Mouse (Mus musculus) inflammation-experienced regulatory T-cells, adult 6 months (primary cell): ENCODE measurements around the gene Psd4. TPM values are rescaled to one million over a fixed set of nuclear protein-coding genes. Genes with fewer than 3 reads are reported as not detected.

ENCODE experiments used
- ATAC-seq: one replicate; pipeline ENCODE4 v1.8.0; 2017
- polyA plus RNA-seq, 3 experiments: library from polyadenylated mRNA; unstranded; fragments of 100-300 nt; shearing (Covaris generic); gene quantifications; one replicate each; pipeline ENCODE4 v1.2.1; 2017

The Psd4 gene
- polyA plus RNA-seq, 3 experiments from 2014 or later: 85.2 to 93.8 (median 89.3) TPM

DNA sequence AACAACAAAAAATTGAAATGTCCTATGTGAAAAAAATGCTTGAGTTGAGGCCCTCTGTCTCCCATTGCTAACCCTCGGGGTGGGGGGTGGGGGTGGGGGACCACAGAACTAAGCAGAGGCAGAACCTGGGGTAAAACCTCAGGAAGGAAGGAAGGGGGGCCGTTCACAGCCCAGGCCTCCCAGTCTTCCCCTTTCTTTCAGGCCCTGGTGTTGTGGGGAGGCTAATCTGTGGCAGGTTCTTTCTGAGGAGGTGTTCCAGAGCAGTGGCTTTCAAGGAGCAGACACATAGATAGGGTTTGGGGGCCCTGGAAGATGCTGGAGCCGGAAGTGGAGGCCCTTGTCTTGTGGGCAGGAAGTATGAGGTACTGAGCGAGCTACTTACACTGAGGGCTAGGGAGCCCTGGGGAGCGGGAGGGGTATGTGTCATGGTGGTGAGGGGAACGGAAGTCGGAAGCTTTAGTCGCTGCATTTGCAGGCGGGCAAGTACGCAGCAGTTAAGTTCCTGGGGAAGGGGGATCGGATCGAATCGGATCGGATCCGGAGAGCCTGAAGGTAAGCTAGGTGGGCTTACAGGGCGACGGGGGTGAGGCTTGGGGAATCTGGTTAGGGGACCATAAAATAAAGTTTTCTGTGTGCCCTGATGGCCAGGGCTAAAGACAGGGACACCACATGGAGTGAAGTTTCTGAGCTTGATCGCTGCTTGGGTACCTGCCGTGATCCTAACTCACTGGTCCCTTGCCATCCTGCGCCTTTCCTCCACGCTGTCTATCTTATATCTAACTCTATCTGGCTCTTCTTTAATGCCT lies 19.0 kb downstream of the Psd4 start:
- peak; percentile 80 for ATAC-seq

DNA sequence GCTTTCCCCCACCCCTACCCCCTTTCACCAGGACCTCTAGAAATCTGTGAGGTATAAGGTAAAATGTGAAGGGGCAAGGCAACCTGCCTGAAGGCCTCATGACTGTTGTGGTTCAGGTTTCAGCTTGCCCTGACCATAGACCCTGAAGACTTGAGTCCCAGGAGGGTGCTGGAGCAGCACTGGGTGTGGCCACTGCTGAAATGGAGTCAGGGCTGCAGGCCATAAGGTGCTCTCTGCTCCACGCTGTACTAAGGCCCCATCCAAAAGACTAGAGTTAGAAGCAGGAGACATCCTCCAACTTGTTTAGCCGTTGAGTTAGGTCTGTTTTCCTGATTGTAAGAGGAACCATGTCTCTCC lies 19.6 kb downstream of the Psd4 start:
- no peak for ATAC-seq

DNA sequence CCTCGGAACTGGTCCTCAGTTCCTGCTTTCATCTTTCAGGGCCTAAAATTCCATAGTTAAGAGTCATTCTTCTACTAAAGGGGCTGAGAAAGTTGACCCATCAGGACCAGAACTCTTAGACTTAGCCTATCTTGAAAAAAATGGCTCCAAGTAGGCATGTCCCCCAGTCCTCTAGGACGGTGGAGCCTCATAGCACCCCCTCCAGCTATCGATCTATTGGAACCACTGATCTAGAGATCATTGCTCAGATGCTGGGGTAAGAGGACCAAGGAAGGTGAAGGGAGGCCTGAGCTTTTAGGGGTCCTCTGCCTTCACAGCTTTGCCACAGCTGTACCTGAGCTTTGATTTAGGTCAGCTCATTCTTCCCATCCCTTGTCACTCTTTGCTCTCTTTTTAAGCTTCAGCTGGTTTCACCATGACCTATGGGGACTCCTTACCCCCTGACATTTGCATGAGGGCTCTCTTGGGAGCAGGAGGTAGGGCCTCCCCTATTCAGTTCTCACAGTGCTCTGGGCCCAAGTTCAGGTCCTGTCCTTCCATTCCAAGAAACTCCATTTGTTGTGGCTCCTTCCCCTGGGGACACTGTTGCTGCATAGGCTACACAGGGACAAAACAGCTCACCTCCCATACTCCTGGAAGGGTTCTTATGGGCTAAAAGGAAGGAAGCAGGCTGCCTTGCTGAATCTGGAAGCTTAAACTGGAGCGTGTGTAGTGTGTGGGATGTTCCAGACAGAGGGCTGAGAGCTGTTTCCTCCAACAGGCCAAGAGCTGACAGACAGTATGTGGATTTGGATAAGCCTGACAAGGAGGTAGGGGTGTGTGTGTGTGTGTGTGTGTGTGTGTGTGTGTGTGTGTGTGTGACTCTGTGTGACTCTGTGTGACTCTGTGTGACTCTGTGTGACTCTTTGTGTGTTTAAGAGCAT lies 20.2 kb downstream of the Psd4 start:
- no peak for ATAC-seq

DNA sequence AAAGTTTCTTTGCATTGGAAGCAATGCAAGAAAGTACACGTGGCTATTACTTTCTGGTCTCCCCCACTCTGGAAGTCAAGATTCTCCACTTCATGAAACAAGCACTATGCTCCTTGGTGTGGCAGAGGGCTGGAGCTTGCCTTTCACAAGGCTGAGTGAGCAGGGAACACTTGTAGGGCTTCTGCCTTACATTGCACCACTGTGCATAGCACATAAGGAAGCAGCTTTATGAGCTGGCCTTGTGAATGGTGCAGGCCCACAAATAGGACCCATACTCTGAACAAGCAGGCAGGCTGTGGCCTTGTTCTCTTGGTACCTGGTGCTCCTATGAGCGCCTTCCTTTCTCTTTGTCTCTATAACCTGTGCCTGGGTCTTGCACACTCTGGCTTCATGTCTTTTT lies 25.9 kb downstream of the Psd4 start:
- no peak for ATAC-seq

DNA sequence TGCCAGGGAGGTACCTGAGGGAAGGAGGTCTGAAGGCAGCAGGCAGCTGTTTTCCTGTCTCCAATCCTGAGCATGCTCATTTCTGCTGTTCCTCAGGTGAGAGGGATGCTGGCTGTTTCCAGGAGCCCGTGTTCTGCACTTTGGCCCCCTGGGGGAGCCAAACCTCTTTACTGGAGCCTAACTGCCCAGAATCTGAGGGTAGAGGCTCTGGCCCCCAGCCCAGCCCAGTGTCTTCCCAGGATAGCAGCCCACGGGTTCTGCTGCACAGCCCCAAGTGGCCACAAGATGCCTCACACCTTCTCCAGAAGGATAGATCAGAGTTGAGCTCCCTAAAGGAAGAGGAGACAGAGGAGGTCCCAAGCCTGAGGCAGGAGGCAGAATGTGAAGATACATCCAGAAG lies 29.7 kb downstream of the Psd4 start:
- ATAC-seq: no peak

DNA sequence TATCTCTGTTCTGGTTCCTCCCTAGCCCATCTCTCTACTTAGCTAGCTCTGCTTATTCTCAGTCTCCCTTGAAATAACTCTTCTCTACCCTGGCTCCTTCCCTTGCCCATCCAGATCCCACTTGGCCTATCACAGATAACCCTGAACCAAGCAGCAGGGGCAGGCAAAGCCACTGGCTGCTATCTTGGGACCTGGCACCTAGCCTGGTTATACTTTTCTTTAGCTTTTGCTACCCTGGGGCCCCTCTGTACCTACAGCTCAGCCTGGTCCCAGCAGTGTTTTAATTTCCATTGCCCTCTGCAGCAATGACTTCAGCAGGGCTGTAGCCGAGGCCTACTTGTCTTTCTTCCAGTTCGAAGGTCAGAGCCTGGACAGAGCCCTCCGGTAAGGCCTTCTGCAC lies 33.3 kb downstream of the Psd4 start:
- no peak for ATAC-seq

DNA sequence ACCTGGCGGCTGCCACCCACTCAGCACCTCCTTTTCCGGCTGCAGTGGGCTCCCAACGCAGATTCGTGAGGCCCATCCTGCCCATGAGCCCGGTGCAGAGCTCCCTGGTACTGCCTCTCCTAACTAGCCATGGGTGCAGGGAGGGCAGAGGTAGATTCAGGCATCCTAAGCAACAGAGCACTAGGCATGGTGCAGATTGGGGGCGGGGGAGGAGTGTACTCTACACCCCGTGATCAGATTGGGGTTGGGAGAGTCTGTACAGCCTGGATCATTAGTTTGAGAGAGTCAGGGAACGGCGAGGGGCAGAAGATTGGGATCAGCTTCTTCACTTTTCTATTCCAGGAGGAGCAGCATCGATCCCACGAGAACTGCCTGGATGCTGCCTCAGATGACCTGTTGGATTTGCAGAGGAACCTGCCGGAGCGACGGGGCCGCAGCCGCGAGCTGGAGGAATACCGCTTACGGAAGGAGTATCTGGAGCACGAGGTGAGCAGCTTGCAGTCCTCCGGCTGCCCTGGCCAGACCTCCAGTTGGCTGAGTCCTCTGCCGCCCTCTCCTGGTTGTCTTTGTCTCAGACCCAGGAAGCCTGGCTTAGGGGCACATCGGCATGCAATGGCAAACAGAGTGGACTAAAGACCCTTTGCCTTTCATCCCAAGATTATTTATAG lies 38.1 kb downstream of the Psd4 start:
- peak; percentile 27 for ATAC-seq

DNA sequence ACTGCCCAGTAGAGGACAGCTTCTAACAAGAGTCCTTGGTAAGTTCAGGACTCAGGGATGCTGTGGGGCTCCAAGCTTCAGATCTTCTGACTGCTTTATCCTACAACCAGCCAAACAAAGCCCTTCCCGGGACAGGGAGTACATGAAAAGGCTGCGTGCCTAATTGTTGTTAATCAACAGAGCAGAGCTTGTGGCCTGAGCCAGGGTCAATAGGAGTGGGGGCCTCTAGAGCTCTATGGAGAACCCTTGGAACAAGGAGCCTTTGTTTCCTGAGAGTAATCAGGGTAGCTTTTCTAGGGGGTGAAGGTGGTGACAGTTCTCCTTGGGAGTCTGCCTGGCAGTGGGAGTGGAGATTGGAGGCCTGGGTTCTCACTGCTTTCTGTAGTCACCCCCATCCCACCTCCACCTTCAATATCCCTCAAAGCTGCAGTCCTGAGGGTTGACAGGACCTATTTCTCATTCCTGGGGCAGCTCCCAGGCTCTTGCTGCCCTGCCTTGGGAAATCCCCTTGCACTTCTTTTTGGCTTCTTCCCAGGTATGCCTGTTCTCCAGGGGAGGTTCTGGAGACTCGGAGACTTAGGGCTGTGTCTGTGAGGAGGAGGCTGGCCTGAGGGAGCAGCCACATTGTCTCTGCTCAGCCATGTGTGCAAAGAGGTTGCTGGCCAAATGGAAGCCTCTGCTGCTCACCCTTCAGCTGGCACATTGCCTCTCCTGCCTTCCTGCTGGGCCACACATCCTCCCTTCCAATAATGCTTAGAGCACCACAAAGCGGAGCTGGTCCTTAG lies 40.5 kb downstream of the Psd4 start:
- no peak for ATAC-seq

DNA sequence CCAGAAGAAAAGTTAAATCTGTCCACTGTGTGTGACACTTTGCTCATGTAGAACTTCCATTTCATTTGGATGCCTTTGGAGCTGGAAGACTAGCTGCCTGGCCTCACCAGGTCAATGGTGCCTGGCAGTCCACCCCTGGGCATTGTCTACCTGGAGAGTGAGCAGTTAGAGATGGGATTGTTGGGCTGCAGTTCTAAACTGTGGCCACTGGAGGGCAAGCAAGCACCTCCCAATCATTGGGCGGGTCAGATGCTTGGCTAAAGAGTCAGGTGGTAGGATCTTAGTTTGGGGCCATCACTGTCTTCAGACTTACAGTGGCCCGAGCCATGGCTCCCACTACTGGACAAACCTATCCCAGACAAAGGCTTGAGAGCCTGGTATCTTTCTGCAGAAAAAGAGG lies 41.8 kb downstream of the Psd4 start:
- ATAC-seq: peak; percentile 71

DNA sequence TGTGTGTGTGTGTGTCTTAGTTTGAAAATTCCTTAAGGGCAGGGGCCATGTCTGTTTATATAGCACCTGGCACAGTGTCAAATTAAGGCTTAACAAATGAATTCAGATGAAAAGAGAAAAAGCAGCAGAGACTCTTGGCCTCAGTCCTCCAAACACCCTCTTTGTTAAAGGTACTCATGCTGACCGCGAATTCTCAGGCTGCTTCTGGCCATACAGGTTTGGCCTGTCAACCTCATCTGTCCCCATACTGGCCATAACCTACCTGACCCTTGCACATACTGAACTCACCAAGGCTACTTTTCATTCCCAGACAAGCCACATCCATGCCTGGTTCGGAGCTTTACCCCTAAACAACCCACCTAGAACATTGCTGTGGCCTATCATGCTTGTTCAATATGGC lies 45.8 kb downstream of the Psd4 start:
- no peak for ATAC-seq

DNA sequence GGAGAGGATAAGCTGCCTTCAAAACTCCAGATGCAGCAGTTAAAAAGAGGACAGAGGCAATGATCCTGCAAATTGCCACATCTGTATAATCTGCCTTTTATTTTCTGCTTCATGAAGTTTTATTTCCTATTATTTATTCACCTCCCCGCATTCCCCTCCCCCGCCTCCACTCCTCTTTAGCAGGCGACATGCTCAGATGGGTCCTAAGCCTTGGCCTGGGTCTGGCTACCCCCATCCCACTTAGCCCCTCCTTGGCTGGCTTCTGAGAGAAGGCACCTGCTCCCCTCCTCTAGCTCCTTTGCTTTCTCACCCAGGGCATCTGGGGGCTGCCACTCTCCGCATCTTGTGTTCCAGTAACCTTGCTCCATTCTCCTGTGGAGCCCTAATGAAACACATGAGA lies 46.3 kb downstream of the Psd4 start:
- ATAC-seq: no peak

DNA sequence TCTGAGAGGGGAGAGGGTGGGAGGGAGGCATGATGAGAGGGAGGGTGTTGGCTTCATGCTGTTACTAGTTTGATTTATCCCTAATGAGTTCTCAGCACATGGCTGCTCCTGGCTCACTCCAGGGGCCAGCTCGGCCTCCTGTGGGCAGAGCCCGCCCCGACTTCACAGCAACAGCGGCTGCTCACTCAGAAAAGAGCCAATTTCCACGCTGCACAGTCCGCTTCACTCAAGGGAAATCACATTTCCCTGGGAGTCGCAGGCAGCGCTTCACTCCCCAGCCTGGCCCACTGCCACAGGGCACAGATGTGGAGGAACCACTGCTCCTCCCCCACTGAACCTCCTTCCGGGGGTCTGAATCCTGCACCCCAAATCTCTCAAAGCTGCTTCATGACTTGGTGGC lies 49.3 kb downstream of the Psd4 start:
- no peak for ATAC-seq

DNA sequence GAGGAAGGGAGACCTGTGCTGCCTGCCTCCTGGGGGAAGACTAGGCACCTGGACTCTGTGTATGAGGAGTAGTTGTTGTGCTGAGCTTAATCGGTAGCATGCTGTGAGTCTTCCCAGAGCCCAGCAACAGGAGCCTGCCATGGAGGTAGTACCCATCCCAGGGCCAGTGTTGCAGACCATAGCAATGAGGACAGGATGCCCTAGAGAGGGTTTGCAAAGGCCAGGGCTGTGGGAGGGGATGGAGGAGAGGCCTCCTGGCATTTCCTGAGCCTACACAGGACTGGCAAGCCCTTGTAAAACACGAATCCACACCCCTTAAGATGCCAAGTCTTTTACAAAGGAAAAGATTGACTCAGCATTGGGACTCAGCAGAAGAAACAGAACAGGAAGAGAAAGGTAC lies 49.7 kb downstream of the Psd4 start:
- no peak for ATAC-seq

DNA sequence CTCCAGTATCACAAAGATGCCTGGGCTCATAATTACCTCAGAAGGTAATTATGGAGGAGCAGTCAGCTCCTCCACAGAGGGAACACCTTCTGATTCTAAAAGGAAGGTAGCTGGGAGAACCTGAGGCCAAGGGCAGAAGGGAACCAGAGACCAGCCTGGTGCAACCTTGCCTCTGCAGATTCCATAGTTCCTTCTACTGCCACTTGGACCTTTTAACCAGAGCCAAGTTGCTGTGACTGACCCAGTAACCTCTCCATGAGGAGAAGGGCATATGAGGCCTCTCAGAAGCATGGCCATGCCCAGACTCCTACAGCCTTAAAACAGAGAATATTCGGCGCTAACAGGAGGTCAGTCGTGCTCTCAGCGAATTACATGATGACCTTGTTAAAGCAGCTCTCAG lies 50.2 kb downstream of the Psd4 start:
- no peak for ATAC-seq

DNA sequence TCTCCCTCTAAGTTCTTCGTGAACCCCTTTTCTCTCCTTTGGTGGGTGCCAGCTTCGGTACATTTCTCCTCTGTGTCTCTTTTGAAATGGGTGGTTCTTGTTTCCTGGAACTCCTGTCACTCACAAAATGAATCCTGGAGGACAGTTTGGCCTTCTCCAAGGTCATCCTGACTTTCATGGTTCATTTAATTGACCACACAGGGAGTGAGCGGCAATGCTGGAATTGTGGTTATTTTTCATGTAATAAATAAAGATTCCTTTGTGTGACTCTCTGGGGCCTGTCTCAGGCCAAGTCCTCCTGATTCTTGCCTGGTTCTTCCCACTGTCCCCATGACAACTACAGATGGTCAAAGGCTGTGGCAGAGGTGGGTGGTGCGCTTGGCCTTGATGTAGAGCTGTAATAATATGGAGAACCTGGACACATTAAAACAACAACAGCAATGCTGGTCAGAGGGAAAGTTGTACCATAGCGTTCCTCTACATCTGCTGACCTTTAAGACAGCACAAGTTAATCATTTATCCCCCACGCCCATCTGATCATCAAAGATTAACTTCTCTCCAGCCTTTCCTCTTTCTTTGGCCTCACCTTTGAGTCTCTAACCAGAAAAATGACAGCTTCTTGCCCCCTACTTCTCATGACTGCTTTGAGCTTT lies 54.0 kb downstream of the Psd4 start:
- no peak for ATAC-seq

DNA sequence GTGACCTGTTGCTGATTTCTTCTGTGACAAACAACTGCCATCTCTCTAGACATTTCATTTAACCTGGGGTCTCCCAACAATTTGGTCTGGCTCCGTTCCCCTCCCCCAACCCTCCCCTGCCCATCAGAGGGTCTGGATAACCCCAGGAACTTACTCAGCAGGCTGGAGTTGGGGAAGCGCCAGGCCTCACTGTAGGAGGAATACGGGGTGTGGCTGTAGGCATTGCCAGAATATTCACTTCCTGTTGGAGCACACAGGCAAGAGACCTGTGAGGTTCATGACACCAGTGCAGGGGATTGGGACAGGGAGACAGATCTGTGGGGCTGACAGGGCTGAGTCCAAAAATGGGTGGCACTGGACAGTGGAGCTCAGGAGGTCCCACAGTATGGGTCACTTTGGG lies 55.4 kb downstream of the Psd4 start:
- no peak for ATAC-seq

DNA sequence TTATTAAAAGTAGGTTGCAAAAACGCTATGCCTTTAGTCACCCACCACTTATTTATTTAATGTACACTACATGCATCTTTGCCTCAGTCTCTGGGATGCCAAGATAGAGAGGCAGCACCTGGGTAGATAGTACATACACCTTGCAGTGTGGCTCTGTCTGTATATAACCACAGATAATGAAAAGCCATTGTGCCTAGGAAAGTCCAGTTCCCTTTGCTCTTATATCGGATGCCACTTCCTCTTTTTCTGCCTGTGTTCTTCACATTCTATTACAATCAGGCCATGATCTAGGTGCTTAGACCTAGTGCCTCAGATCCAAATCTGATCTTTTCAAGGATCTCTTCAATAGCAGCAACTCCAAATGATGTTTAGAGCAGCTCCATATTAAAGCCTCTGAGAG lies 58.2 kb downstream of the Psd4 start:
- ATAC-seq: no peak

DNA sequence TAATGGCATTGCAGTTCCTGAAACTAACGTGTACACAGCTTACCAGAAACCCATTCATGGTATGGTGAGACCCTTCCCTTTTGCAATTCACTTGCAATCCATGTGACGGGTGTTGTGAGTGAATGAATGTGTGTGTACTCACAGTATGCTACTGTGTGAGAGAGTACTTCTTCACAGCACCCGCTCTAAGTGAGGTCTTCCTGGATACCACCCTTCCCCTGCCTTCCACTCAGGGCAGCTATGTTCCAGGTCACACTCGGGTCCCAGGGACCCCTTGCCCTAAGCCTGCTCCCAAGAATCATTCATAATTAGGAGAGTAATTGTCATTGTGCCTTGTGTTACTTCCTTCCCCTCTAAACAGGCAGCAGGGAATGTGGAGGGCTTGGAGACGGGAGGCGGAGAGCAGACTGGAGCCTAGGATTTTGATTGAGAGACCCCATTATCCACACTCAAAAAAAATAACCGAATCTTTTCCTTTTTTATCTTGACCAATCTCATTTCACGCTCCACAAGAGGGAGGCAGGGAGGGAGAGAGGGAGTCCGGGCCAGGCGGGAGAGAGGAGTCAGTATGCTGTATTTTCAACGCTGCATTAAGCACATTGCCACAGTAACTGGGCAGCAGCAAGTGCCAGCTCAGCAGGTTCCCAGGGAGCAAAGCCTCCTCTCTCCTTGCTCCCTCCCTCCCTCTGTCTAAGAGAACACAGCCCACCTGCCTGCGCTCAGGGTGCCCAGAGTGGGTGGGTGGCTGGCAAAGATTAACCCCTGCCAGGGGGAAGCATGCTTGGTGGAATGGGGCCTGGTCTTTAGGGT lies 60.7 kb downstream of the Psd4 start:
- ATAC-seq: no peak

DNA sequence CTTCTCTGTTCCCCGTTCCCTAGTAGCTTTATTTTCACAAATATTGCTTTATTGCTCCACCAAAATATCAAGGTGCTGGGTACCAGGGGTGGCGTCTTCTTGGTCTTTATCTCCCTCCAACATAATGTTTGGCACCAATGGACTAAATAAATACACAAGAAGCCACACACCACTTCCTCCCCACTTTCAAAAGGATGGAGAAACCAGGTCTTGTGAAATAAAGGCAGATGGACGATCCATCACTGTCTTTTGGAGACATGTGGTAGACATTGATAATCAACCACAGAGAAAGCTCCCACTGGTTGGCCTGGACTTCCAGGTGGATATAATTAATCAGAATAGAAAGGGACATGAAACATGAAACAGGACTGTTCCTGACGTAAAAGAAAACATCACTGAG lies 62.4 kb downstream of the Psd4 start:
- no peak for ATAC-seq

DNA sequence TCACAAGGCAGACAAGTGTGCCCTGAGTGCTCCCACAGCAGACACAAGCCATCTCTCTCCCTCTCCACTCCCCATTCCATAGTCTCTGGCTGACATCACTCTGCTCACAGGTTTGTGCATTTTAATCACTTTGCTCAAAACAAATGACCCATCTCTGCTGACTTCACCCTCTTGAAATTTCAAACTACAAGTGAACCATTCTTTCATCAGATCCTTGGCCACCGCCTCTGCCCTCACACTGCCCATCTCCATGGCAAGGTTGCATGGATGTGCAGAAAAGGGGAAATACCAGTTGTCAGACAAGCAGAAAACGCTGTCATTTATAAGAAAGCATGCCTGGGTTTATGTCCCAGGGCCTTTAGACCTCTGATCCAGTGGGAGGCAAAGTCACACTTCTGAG lies 67.3 kb downstream of the Psd4 start:
- no peak for ATAC-seq

DNA sequence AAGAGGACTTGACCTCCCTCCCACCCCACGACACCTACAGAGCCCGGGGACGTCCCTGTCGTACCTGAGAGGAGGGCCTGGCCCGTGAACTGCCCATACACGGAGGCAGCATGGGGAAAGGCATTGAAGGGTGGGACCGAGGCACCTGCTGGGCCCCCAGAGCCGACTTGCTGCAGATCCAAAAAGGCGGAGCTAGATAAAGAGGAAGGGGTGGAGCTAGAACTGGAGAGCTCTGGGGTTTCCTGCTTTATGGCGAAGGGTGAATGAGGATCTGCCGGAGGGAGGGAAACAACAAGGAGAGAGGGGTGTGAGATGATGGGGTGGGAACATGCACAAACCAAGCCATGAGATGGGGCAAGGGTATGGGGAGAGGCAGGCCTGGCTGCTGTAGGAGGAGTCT lies 68.3 kb downstream of the Psd4 start:
- ATAC-seq: no peak
